Mouse (Mus musculus) hindbrain, embryonic 11.5 days (tissue): ENCODE measurements at regions not wholly inside any gene's neighbourhood (a gene's known extent, or its start where the extent isn't known, plus 50 kb on each side); places are given as distances from the start of the nearest gene placed in this dataset.

Experiments
- ATAC-seq: fragments of 200-750 bp; cut with Nextera tagmentation; 2 replicates; pipeline ENCODE4 v1.8.0; 2017; ENCODE audit warnings: mild to moderate bottlenecking, moderate TSS enrichment, moderate library complexity; ENCODE audit not compliant: low FRiP score
- DNase-seq: peaks from one replicate; pipeline ENCODE4 v3.0.0-alpha.2; 2015; ENCODE audit warnings: low spot score
- H3K27ac ChIP-seq: fragments of 300-500 bp; sonication (generic); 2 replicates; pipeline ENCODE4 v1.5.1; 2014; ENCODE audit warnings: mild to moderate bottlenecking, low read depth, low read length
- H3K27me3 ChIP-seq: fragments of 300-500 bp; sonication (generic); 2 replicates; pipeline ENCODE4 v1.6.1; 2014; ENCODE audit warnings: mild to moderate bottlenecking, low read length, moderate library complexity, mixed read lengths; ENCODE audit not compliant: control insufficient read depth, insufficient read depth
- H3K36me3 ChIP-seq: fragments of 300-500 bp; sonication (generic); 2 replicates; pipeline ENCODE4 v1.6.1; 2014; ENCODE audit warnings: mild to moderate bottlenecking, low read length, moderate library complexity, mixed read lengths; ENCODE audit not compliant: control insufficient read depth, insufficient read depth
- H3K4me1 ChIP-seq: fragments of 300-500 bp; sonication (generic); replicated peaks from 2 replicates; pipeline ENCODE4 v1.6.1; 2014; ENCODE audit warnings: low read length, mixed read lengths; ENCODE audit not compliant: control insufficient read depth, insufficient read depth
- H3K4me2 ChIP-seq: fragments of 300-500 bp; sonication (generic); replicated peaks from 2 replicates; pipeline ENCODE4 v1.6.1; 2014; ENCODE audit warnings: mild to moderate bottlenecking, low read depth, low read length
- H3K4me3 ChIP-seq: fragments of 300-500 bp; sonication (generic); 2 replicates; pipeline ENCODE4 v1.5.1; 2014; ENCODE audit warnings: low read depth, low read length
- H3K9ac ChIP-seq: fragments of 300-500 bp; sonication (generic); 2 replicates; pipeline ENCODE4 v1.6.1; 2014; ENCODE audit warnings: low read depth, low read length
- H3K9me3 ChIP-seq: fragments of 300-500 bp; sonication (generic); 2 replicates; pipeline ENCODE4 v1.6.1; 2016; ENCODE audit warnings: low read length; ENCODE audit not compliant: control insufficient read depth
- WGBS: fragments of 180-500 bp; shearing (Covaris S2); extraction: QIAGEN DNeasy Blood & Tissue Kit; methylation state at CpG from one replicate; pipeline ENCODE4 v1.1.7; 2014; 5-methylcytosine and 5-hydroxymethylcytosine counted together

GRCm38 (mm10) chr17:15140391-15140790 lies 99.1 kb upstream of the Gm3448 start:
- Histone ChIP-seq H3K4me1 (no peaks in the 10 kb centered on the region), H3K4me3 (no peak overlapping the region), H3K9me3 (no peaks in the 10 kb centered on the region), H3K27ac (no peak overlapping the region), H3K27me3 (no peaks in the 10 kb centered on the region), H3K9ac (no peak overlapping the region), H3K4me2 (no peak overlapping the region), H3K36me3 (no peaks in the 10 kb centered on the region)
- WGBS: 65% methylated on average over 4 of the region's 4 CpGs
- ATAC-seq: no peak
- no peak for DNase-seq
